Mouse (Mus musculus): ENCODE measurements around the gene Gm3893.
"Not testable (repeated sequence)": the region's sequence is repeated elsewhere in the genome, so short reads cannot be mapped to it uniquely, and the experiment has no call there.

Gm3893 gene

DNA sequence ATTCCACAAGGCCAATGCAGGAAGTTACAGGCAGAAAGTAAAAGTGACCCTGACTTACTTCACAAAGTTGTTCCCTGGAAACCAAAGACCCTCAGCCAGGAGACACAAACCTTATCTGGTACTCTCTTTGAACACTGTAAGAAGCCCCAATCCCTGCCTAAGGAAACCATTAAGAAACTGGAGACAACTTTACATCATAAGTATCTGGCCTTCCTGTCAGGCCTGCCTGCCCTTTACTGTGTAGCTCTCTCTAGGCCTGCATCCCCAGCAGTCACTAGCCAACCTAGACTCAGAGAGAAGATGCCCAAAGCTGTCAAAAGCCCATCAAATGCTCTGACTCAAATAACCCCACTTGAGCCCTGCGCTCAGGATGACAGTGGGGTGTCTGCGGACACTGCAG lies at the start of gene Gm3893:
TSS of gene Gm3893 (plus strand) at position 301 of the 400 bp plus-strand sequence.
- not testable (repeated sequence) for ATAC-seq (ENCODE audit: insufficient number of reproducible peaks, low FRiP score, low TSS enrichment)

- not testable (repeated sequence) for ATAC-seq (ENCODE audit: insufficient number of reproducible peaks, low FRiP score, low TSS enrichment)
Measured at GRCm38 (mm10) chr4:42114517-42114916, 23.5 kb downstream of the Gm3893 start, which contains the start of gene Gm13304. Gm13304 (plus strand) TSS chr4:42114817.

All from cerebellum, adult (tissue).